Mouse (Mus musculus) bone marrow macrophage, adult 2 months (primary cell): ENCODE measurements around the gene Cabp4.
"Not testable (repeated sequence)": the region's sequence is repeated elsewhere in the genome, so short reads cannot be mapped to it uniquely, and the experiment has no call there.

Experiments
- CTCF ChIP-seq: IDR thresholded peaks from 2 replicates; pipeline ENCODE4 v1.5.1; 2012; ENCODE audit warnings: low read depth, mild to moderate bottlenecking, low read length, moderate library complexity
- POLR2A ChIP-seq: IDR thresholded peaks from 2 replicates; pipeline ENCODE4 v1.6.1; 2012; ENCODE audit warnings: mild to moderate bottlenecking, low read depth, low read length, borderline replicate concordance

DNA sequence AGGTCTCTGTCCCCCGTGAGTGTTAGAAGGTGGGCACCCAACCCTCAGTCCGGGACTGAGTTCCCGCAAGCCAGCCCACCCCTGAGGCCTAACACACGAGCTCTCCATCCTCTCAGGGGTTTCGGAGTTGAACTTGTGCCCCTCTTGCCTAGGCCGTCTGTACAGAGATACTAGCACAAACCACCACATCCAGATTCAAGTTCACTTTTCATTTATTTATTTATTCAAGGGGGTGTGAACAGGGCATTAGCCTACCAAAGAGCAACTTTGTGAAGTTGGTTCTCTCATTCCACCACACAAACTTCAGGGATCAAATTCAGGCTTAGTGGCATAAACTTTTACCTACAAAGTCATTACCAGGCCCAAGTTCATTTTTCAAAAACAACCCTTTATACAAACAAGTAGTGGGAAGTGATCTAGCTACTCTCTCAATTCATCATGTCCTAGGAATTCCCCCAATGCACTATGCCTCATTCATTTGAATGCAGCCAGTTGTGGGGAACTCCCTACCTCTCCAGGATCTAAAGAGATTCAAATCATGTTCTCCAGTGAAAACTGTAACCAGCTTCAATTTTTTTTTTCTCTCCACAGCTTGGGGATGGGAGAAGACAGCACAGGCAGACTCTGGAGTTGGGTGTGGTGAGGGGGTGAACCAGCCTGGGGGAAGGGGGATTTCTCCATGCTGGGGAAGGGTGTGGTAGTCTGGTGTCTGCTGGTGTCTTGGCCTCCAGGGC is 8.4 kb downstream of the Cabp4 start:
- not testable (repeated sequence) for TF ChIP-seq CTCF, POLR2A
